ENCODE assay signal across 9 mouse cellular contexts in the genomic region with DNA sequence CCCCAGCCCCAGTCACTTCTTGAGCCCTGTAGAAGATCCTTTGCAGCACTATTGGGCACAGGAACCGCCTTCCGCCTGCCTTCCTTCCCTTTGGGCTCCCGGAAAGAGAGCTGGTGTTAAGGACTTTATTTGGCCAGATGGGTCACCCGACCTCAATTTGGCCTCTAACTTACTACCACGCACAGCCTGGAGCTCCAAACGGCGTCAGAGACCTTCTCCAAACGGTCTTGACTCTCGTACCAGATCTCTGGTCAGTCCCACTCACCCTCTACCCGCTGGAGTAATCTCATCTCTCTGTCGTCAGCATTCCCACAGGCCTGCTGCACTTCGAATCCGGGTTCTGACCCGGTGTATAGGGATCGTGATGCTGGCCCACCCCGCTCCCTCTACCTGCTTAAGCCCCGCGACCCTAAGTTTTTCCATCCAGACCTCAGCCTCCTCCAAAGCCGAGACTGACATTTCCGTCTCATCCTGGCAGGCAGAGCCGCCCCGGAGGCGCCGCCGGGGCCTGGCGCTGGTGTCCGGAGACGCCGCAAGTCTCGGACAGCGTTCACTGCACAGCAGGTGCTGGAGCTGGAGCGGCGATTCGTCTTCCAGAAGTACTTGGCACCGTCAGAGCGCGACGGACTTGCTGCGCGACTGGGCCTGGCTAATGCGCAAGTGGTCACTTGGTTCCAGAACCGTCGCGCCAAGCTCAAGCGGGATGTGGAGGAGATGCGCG. TPM values are rescaled to one million over a fixed set of nuclear protein-coding genes. Genes with fewer than 3 reads are reported as not detected.
DNase-seq lines count a peak whose midpoint lies in the region; ATAC-seq lines count a peak whose summit lies in the region.
"Had no signal": no experiment of that assay in that cellular context is flagged by ENCODE, and none has a peak within 500 bp of the region (broad histone marks: within the 10 kb centered on the region; RNA-seq: fewer than 3 reads in every experiment).

No protein-coding gene starts in this region.

- peak; percentile 78 to 91 for DNase-seq in adrenal gland, adult (ENCODE audit: inconsistent age in 2 of 2, low spot score in 1 of 2)
- no peak for DNase-seq in adrenal gland, postnatal 4 days (ENCODE audit: low spot score in 2 of 2)
- no peak for DNase-seq in forebrain, embryonic 11.5 days (ENCODE audit: low spot score)
- DNase-seq in liver, embryonic 11.5 days (ENCODE audit: low spot score): no peak
- DNase-seq in ovary, adult 18-20 months (ENCODE audit: low spot score): no peak
- no peak for DNase-seq in c-Kit-positive CD71-positive TER-119-positive erythroid progenitor cells, embryonic 14.5 days (ENCODE audit: low spot score)

- no peak for ATAC-seq in forebrain, embryonic 11.5 days (replicated peaks; ENCODE audit: low FRiP score)
- ATAC-seq in hindbrain, embryonic 12.5 days (ENCODE audit: low FRiP score): no peak
- no peak for ATAC-seq in liver, embryonic 11.5 days (replicated peaks; ENCODE audit: low FRiP score)
- ATAC-seq in neural tube, embryonic 14.5 days (ENCODE audit: low read depth): no peak

- H3K9me3 ChIP-seq in forebrain, embryonic 11.5 days (ENCODE audit: control insufficient read depth, low read length): no peaks in the 10 kb centered on the region
- no peaks in the 10 kb centered on the region for H3K9me3 ChIP-seq in hindbrain, embryonic 12.5 days (replicated peaks)
- H3K9me3 ChIP-seq in liver, embryonic 11.5 days (ENCODE audit: control insufficient read depth, low read length): no peaks in the 10 kb centered on the region
- no peaks in the 10 kb centered on the region for H3K9me3 ChIP-seq in neural tube, embryonic 14.5 days (ENCODE audit: control insufficient read depth, low read length)

- 0 out of 2 replicates have a peak overlapping the region, but pooled peaks have one; percentile 24 for H3K4me2 ChIP-seq in forebrain, embryonic 11.5 days (ENCODE audit: low read depth, low read length, severe bottlenecking)
- H3K4me2 ChIP-seq in hindbrain, embryonic 12.5 days (replicated peaks): peak overlapping the region; percentile 40
- H3K4me2 ChIP-seq in liver, embryonic 11.5 days: peak overlapping the region; percentile 54
- H3K4me2 ChIP-seq in neural tube, embryonic 14.5 days (ENCODE audit: low read depth, low read length): peak overlapping the region; percentile 22; the same call in 1 of the 2 replicates

- H3K27ac ChIP-seq in forebrain, embryonic 11.5 days (ENCODE audit: low read depth, low read length): no peak overlapping the region
- H3K27ac ChIP-seq in hindbrain, embryonic 12.5 days: no peak overlapping the region
- no peak overlapping the region for H3K27ac ChIP-seq in liver, embryonic 11.5 days (ENCODE audit: low read depth, low read length)
- no peak overlapping the region for H3K27ac ChIP-seq in neural tube, embryonic 14.5 days (ENCODE audit: low read depth, low read length)

- peaks cover 65% of the 10 kb centered on the region for H3K27me3 ChIP-seq in forebrain, embryonic 11.5 days (ENCODE audit: control insufficient read depth, insufficient read depth, low read length)
- peaks cover 89% of the 10 kb centered on the region for H3K27me3 ChIP-seq in hindbrain, embryonic 12.5 days
- peaks cover 83% of the 10 kb centered on the region for H3K27me3 ChIP-seq in liver, embryonic 11.5 days (replicated peaks; ENCODE audit: control insufficient read depth, insufficient read depth, low read length)
- H3K27me3 ChIP-seq in neural tube, embryonic 14.5 days (ENCODE audit: control insufficient read depth, insufficient read depth, low read length): peaks cover 47% of the 10 kb centered on the region

- H3K9ac ChIP-seq in forebrain, embryonic 11.5 days (ENCODE audit: low read length): no peak overlapping the region
- H3K9ac ChIP-seq in hindbrain, embryonic 12.5 days: no peak overlapping the region
- no peak overlapping the region for H3K9ac ChIP-seq in liver, embryonic 11.5 days (ENCODE audit: low read depth, low read length)
- no peak overlapping the region for H3K9ac ChIP-seq in neural tube, embryonic 14.5 days (replicated peaks; ENCODE audit: low read depth, low read length)

- 0 out of 2 replicates have a peak overlapping the region, but pooled peaks have one; percentile 7 for H3K4me3 ChIP-seq in forebrain, embryonic 11.5 days (ENCODE audit: low read depth, low read length)
- peak overlapping the region; percentile 18 for H3K4me3 ChIP-seq in hindbrain, embryonic 12.5 days
- H3K4me3 ChIP-seq in liver, embryonic 11.5 days (ENCODE audit: low read depth, low read length): peak overlapping the region; percentile 30
- H3K4me3 ChIP-seq in neural tube, embryonic 14.5 days (ENCODE audit: low read depth, low read length): peak overlapping the region; percentile 7; the same call in 1 of the 2 replicates
- H3K4me3 ChIP-seq: myocyte had no signal

- 1% methylated on average over 47 of the region's 47 CpGs for WGBS in forebrain, embryonic 11.5 days
- WGBS in hindbrain, embryonic 12.5 days: 2% methylated on average over 47 of the region's 47 CpGs
- WGBS in liver, embryonic 11.5 days: 3% methylated on average over 47 of the region's 47 CpGs
- WGBS in neural tube, embryonic 14.5 days: 2% methylated on average over 47 of the region's 47 CpGs

- no peaks in the 10 kb centered on the region for H3K4me1 ChIP-seq in forebrain, embryonic 11.5 days (replicated peaks; ENCODE audit: control insufficient read depth, insufficient read depth, low read length)
- peaks cover 21% of the 10 kb centered on the region for H3K4me1 ChIP-seq in hindbrain, embryonic 12.5 days
- H3K4me1 ChIP-seq in liver, embryonic 11.5 days (replicated peaks; ENCODE audit: control insufficient read depth, insufficient read depth, low read length): peaks cover 6% of the 10 kb centered on the region; the same call in 1 of the 2 replicates
- no peaks in the 10 kb centered on the region for H3K4me1 ChIP-seq in neural tube, embryonic 14.5 days (ENCODE audit: control insufficient read depth, insufficient read depth, low read length)

- no peaks in the 10 kb centered on the region for H3K36me3 ChIP-seq in forebrain, embryonic 11.5 days (ENCODE audit: control insufficient read depth, insufficient read depth, low read length)
- H3K36me3 ChIP-seq in hindbrain, embryonic 12.5 days: no peaks in the 10 kb centered on the region
- peaks cover 2% of the 10 kb centered on the region; the same call in 1 of the 2 replicates for H3K36me3 ChIP-seq in liver, embryonic 11.5 days (ENCODE audit: control insufficient read depth, insufficient read depth, low read length)
- no peaks in the 10 kb centered on the region for H3K36me3 ChIP-seq in neural tube, embryonic 14.5 days (ENCODE audit: control insufficient read depth, insufficient read depth, low read length)

RNA-seq across cellular contexts. Expression of a gene that starts 1.2 kb away (rescaled TPM):
- total RNA-seq in adrenal gland, postnatal 4 days (2021): 10 to 100 TPM; 18.6 to 22.4 TPM
- 0.40 TPM in 1 of 2 replicates, not detected in the other for polyA plus RNA-seq in forebrain, embryonic 11.5 days (2014; fragmentation: Nextera tagmentation; extraction: Ambion mirVana)
- polyA plus RNA-seq in hindbrain, embryonic 12.5 days (2016; fragmentation: Nextera tagmentation; extraction: Ambion mirVana): 0.69 TPM in 1 of 2 replicates, not detected in the other
- 0.53 and 0.73 TPM in 2 replicates for polyA plus RNA-seq in liver, embryonic 11.5 days (2014; fragmentation: Nextera tagmentation; extraction: Ambion mirVana)
- polyA plus RNA-seq in neural tube, embryonic 14.5 days (2014; fragmentation: Nextera tagmentation; extraction: Ambion mirVana): not detected in 2 replicates

RNA-seq across cellular contexts. Expression of a gene that starts 9.7 kb away (rescaled TPM):
- total RNA-seq in adrenal gland, postnatal 4 days (2021): 10 to 100 TPM; 69.2 to 79.1 TPM
- polyA plus RNA-seq in forebrain, embryonic 11.5 days (2014; fragmentation: Nextera tagmentation; extraction: Ambion mirVana): 34.3 and 36.4 TPM in 2 replicates
- polyA plus RNA-seq in hindbrain, embryonic 12.5 days (2016; fragmentation: Nextera tagmentation; extraction: Ambion mirVana): 39.1 and 39.5 TPM in 2 replicates
- polyA plus RNA-seq in liver, embryonic 11.5 days (2014; fragmentation: Nextera tagmentation; extraction: Ambion mirVana): 25.0 and 27.8 TPM in 2 replicates
- polyA plus RNA-seq in neural tube, embryonic 14.5 days (2014; fragmentation: Nextera tagmentation; extraction: Ambion mirVana): 44.9 and 46.6 TPM in 2 replicates

RNA-seq across cellular contexts. Expression of a gene that starts 14.0 kb away (rescaled TPM):
- 10 to 100 TPM; 10.0 to 15.7 TPM for total RNA-seq in adrenal gland, postnatal 4 days (2021)
- polyA plus RNA-seq in forebrain, embryonic 11.5 days (2014; fragmentation: Nextera tagmentation; extraction: Ambion mirVana): 2.8 and 3.0 TPM in 2 replicates
- polyA plus RNA-seq in hindbrain, embryonic 12.5 days (2016; fragmentation: Nextera tagmentation; extraction: Ambion mirVana): 3.3 and 3.9 TPM in 2 replicates
- 2.0 and 2.5 TPM in 2 replicates for polyA plus RNA-seq in liver, embryonic 11.5 days (2014; fragmentation: Nextera tagmentation; extraction: Ambion mirVana)
- 5.6 and 6.3 TPM in 2 replicates for polyA plus RNA-seq in neural tube, embryonic 14.5 days (2014; fragmentation: Nextera tagmentation; extraction: Ambion mirVana)

RNA-seq across cellular contexts. Expression of a gene that starts 14.1 kb away (rescaled TPM):
- 10 to 100 TPM; 10.6 to 11.4 TPM for total RNA-seq in adrenal gland, postnatal 4 days (2021)
- polyA plus RNA-seq in forebrain, embryonic 11.5 days (2014; fragmentation: Nextera tagmentation; extraction: Ambion mirVana): 2.5 and 3.0 TPM in 2 replicates
- 3.6 and 5.0 TPM in 2 replicates for polyA plus RNA-seq in hindbrain, embryonic 12.5 days (2016; fragmentation: Nextera tagmentation; extraction: Ambion mirVana)
- polyA plus RNA-seq in liver, embryonic 11.5 days (2014; fragmentation: Nextera tagmentation; extraction: Ambion mirVana): 2.7 and 2.9 TPM in 2 replicates
- polyA plus RNA-seq in neural tube, embryonic 14.5 days (2014; fragmentation: Nextera tagmentation; extraction: Ambion mirVana): 3.7 and 4.3 TPM in 2 replicates

RNA-seq across cellular contexts. Expression of a gene that starts 17.3 kb away (rescaled TPM):
- total RNA-seq in adrenal gland, postnatal 4 days (2021): 10 to 100 TPM; 24.0 to 30.0 TPM
- polyA plus RNA-seq in forebrain, embryonic 11.5 days (2014; fragmentation: Nextera tagmentation; extraction: Ambion mirVana): not detected in 2 replicates
- 4.4 and 6.0 TPM in 2 replicates for polyA plus RNA-seq in hindbrain, embryonic 12.5 days (2016; fragmentation: Nextera tagmentation; extraction: Ambion mirVana)
- 0.30 and 0.95 TPM in 2 replicates for polyA plus RNA-seq in liver, embryonic 11.5 days (2014; fragmentation: Nextera tagmentation; extraction: Ambion mirVana)
- polyA plus RNA-seq in neural tube, embryonic 14.5 days (2014; fragmentation: Nextera tagmentation; extraction: Ambion mirVana): 7.1 TPM in 1 of 2 replicates, not detected in the other

Comparison
In these comparisons a context has a peak if more than half of its experiments do, and no peak if none do; other contexts are left out.
1. DNase-seq: peak in adrenal gland, adult (2 of 2); none in adrenal gland, postnatal 4 days (0 of 2), forebrain, embryonic 11.5 days (single experiment), liver, embryonic 11.5 days (single experiment), ovary, adult 18-20 months (single experiment) and c-Kit-positive CD71-positive TER-119-positive erythroid progenitor cells, embryonic 14.5 days (single experiment).
2. Peak in every context shown above with its lines, with median percentiles within 50 percentile points of each other: H3K4me2 ChIP-seq and H3K4me3 ChIP-seq.